Mouse (Mus musculus) thymus, postnatal 4 days (tissue): Measurements from ENCODE around the gene Clic5.

Source experiments
- DNase-seq: peaks from one replicate; pipeline ENCODE4 v3.0.0; 2021

Gene Clic5

DNA sequence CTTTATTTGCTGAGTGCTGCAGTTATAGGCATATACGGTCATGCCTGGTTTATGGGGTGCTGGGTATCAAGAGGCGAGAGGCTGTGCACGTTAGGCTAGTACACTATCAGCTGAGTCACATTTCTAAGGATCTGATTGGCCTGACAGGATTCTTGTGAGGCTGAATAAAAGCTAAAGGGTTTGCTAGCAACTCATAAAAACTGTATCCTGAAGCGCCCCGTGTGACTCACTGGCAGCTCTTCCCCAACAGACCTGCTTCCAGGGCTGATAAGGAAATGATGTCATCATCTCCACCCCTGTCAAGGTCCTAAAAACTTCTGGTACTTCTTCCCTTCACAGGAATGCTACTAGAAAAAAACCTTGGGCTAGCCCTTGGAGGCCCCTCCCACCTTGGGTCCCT is 14.6 kb downstream of the Clic5 start:
- no peak for DNase-seq

DNA sequence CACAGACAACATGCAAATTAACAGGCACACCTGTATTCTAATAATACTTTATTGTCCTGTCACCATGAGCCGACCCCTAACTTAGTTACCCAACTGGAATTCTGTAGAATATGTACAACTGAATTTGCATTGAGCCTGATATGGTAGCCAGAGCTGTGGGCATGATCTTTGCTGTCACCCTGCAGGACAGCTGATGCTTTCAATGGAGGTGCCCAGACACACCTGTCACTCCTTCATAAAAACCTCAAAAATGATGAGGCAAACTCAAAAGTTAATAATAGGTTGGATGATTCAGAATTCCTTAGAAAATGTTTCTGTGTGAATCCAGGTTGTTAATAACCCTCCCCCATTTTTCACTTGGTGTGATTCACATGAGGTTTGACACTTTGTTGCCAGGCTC is 16.4 kb downstream of the Clic5 start:
- no peak for DNase-seq

DNA sequence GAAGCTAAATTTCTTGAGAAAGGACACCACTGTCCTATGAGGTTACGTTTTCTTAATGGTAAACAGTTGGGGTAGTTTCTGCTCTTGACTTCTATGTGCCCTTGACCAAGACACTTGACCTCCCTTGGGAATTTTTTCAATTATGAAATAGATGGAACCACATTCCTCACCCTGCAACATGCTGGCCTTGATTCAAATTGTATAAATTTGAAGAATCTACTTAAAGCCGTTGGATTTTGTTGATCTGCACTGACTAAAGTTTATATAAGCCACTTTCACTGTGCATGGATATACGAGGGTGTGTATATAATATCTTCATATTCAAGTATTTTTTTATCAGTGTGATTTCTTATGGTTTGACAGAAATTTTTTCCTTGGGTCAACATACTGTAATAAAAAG is 17.2 kb downstream of the Clic5 start:
- no peak for DNase-seq

DNA sequence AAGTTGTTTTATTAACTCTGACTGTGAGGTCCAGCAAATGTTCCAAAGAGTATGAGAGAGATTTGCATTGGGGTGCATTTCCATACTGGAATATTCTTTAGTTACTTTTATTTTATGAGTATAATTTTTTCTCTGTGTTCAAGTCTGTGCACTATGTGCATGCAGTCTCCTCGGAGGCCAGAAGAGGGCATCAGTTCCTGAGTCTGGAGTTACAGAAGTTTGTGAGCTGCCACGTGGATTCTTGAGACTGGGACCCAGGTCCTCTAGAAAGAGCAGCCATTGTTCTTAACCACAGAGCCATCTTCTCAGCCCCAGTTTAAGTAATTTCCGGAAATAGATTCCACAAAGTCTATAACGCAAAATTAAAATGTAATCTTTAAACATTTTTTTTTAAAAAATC is 20.5 kb downstream of the Clic5 start:
- DNase-seq, result no peak

DNA sequence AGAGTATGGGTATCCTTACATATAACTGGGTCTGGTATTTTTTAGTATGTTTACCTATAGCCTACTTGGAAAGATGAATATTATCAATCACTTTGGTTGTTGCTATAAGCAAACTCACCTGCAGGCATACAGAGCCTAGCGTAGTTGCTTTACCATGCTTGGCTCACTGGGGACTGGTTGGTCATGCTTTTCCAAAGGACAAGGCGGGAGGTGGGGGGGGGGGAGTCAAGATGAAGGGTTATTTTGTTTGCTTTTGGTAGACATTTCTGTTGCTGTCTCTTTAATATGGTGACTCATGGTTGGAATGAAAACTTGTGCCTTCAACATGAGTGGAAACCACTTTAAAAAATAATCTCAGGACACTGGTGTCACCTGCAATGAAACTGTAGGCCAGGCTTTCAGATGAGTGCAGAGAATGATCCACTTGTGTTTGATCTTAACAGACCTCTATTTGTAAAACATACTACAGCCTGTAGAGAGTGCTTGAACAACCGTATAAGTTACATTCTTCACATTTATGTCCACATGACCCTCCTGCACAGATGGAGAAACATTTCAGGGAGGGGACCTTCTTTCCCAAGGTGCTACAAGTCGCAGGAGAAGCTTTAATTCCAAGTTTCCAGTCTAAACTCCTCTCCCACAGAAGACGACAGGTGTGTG is 24.7 kb downstream of the Clic5 start:
- no peak for DNase-seq

DNA sequence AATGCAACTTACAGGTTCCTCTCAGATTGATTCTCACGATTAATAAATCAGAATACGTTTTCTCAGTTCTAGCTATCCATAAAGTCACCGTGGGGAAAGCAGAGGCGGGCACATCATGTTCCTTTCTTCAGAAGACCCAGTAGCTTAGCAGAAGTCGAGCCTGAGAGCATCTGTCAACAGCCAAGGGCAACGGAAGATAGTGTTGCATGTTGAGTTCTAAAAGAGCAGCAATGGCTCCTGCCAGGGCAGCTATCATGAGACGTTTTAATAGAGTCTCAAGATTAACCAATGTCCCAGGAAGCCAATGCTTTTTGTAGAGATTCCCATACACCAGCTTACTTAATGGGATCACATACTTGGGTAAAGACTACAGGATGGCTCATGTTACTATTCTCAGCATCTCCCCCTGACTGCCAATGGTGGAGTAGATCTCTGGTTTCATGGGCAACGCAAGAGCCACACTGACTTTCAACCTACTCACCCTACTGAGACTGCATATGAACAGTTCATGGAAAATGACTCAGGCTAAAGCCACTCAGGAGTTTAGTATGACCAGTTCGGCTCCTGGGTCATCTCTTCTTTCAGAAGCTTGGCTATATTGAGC is 26.9 kb downstream of the Clic5 start:
- DNase-seq, result no peak

DNA sequence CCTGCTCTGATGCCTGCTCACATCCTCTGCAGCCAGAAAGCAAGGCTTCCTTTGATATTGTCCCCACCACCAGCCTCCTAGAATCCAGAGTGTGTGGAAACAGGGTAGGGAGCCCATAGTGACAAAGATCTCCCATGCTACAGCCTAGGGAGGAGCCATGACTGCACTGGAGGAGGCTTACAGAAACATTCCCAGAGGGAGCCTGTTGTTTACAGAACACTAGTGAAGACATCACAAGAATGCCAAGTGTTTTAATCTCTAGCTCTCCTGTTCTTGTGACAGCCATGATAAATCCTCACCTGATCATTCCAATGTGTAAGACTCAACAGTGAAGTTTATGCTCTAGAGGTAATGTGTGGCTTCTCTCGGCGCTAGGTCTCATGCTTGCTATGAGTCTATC is 28.8 kb downstream of the Clic5 start:
- no peak for DNase-seq

DNA sequence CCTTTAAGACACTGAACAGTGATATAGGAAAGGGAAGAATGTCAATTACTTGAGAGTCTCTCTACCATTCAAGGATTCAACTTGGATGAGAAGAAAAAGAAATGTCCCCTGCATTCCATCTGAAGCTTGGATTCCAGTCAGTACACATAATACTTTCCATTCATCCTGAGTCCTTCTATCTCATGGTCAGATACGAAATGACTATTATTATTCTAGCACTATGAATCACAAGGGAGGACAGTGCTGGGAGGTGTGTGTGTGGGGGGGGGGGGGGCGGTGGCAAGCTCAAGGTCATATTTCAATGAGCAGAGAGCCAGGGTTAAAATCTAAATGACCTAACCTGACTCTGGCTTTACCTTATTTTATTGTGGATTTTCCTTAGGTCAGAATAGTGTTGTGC is 31.6 kb downstream of the Clic5 start:
- no peak for DNase-seq

DNA sequence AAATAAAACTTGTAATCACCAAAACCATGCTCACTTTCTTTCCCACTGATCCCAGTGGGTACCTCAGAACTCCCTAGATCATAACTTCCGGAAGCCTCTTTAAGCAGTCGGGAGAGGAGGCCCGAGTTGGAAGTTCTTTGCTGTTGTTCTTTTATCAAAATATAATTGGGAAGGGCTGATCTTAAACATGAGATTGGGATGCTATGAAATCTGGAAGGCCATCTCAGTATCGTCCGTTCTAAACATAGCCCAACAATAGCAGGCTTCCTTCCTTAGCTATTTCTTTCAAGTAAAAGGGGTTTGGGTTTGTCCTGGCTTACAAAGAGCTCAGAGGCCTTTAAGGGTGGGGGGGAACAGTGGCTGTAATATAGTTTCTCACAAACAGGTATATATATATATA is 40.0 kb downstream of the Clic5 start:
- DNase-seq, result no peak

DNA sequence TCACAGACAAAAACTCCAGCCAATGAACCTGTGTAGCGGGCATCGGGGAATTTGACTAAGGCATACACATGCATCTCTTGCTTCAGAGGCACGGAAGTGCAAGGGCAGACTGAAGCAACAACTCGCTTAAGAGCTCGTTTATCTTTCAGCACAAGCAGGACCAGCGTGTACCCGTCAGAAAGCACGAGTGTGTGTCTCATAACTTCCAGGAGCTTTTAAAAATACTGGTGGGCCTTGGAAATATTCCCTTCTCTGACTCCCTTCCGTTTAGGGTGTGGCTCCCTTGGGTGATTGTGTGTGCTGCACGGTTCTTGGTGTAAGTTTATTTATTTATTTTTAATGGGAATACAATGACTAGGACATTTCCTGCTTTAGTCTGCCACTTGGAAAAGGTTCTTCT is 41.7 kb downstream of the Clic5 start:
- DNase-seq, result no peak

DNA sequence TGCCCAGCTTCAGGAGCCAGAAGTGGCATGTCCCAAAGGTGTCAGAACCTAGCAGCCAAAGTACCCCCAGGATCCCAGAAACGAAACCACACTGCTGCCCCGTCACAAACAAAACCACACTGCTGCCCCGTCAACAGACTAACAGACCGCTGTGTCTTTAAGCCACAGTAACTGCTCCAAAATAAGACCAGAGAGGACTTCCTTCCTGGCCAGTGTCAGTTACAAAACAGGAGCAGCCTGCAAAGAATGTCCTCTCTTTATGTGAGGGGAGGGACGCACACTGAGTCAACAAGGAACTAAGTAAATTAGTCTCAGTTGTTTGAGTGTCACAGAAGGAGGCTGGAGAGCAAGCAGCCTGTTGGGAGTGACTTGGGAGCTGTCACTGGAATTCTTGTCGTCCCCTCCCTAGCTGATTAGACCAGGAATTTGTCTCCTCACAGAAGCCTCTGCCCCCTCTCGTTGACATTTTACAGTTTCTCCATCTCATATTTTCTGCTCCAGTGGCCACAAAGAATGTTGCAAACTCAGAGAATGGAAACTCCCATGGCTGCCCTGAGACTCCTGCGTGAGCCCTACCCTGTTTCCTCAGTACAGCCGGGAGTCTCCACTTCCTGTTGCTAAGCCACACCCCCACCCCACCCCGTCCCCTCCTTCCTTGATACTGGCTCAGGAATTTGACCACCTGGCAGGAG is 50.8 kb downstream of the Clic5 start:
- no peak for DNase-seq

DNA sequence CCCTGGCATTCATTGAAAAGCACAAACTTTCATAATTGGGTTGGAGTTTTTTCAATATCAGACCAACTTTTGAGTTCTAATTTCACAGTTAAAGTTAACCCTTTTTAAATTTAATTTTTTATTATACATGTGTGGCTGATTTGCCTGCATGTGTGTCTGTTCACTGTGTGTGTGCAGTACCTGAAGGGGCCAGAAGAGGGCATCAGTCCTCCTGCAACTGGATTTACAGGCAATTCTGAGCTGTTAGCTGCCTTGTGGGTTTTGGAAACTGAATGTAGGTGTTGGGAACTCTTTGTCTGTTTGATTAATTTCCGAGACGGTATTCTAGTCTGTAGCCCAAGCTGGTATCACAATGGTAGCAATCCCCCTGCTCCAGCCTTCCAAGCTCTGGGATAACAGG is 52.4 kb downstream of the Clic5 start:
- DNase-seq, result peak; percentile 31

DNA sequence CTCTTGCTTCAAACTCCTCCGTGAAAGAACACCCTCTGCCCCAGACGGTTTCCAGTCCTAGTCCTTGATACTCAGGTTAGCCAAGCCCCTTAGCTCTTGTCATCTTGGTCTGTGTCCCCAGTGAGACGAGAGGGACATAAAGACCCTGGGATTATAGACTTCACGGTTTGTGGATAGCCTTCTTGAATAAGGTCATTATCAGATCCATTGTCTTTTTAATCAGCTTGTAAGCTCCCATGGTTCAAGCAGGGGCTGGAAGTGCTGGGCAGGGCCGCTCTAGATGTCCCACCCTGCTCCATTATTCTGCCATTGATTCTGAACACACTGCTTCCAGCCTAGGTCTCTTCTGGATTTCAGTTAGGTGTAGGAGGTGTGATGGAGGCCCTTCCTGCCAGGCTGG is 55.7 kb downstream of the Clic5 start:
- no peak for DNase-seq

DNA sequence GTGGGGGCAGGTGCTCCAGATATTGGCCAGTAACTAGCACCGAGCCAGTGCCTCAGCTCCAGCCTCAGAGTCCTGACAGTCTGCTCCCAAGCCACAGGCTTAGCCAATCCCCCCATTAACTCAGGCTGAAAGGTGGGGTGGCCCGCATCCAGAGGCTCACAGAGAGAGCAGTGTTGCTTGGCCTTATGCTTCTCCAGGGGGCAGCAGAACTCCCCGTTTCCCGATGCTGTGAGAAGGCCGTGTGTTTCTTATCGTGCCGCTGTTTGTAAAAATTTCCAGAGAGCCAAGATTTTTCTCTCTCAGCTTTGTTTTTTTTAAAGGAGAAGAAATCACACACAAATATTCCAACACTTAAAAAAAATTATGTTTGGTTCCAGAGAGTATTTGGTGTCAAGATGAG is 56.2 kb downstream of the Clic5 start:
- DNase-seq, result no peak

DNA sequence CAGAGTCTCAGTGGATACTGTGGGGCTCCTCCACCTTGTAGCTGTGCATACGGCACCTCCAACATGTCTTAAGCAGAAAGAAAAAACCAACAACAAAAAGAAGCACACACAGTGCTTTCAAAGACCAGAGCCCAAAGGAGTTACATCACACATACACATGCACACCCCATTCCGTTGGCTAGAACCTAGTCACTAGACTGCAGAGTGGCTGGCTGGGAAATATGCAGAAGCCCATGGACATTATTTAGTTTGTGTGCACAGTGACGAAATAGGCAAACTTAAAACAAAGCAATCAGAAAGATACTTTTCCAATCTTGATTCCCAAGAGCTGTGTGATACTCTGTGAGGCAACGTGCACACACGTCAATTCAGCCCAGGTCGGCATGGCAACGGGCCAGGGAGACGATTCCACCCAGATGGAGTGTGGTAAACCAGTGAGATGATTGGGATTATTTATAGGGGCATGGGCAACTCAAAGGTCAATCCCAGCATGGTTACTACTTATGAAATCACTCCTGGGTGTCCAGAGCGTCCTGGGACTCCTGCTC is 57.8 kb downstream of the Clic5 start:
- no peak for DNase-seq

DNA sequence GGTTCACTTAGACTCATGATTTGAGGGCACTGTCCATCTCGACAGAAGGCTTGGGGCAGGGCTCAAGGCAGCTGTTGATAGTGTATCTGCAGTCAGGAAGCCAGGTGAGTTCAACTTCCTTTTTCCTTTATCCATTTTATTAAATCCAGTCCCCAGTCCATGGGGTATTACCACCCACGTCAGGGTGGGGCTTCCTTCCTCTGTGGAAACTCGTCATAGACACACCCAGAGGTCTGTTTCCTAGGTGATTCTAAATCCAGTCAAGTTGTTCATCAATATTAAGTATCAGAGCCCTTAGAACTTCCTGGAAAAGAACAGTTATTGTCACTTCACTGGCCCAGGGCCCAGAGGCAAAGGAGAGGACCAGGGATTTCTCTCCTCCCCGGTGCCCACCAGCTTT is 61.2 kb downstream of the Clic5 start:
- no peak for DNase-seq

DNA sequence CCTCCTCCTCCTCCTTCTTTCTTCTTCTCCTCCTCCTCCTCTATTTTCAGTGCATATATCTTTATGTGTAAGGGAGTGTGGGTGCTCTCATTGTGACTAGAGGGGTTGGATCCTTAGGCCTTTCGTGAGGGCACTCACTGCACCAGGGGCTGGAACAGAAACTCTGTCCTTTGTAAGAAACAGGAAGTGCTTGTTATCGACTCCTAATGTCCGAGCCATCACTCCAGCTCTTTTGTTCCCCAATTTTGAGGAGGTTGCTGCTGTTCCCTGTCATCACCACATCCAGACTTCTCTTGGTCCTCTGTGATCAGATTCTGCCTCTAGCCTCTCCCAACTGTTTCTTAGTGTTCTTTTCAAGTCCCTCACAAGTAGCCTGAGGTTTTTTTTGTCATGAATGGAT is 64.3 kb downstream of the Clic5 start:
- no peak for DNase-seq

DNA sequence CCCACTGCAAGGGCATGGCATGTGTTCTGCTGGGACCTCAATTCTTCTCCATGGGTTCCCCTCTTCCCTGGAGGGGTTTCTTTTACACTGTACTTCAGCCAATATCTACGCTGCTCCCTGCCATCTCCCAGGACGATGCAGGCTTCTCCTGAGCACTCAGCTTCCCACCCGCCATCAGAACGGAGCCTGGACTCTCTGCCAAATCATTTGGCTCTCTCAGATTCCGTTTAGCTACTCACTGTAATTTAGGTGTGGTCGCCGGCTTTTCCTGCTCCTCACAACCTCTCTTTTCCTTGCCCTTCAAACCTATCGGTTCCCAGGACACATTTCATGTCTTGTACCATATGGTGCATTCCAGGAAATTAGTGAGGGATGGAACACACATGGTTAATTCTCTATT is 66.3 kb downstream of the Clic5 start:
- DNase-seq, result no peak

DNA sequence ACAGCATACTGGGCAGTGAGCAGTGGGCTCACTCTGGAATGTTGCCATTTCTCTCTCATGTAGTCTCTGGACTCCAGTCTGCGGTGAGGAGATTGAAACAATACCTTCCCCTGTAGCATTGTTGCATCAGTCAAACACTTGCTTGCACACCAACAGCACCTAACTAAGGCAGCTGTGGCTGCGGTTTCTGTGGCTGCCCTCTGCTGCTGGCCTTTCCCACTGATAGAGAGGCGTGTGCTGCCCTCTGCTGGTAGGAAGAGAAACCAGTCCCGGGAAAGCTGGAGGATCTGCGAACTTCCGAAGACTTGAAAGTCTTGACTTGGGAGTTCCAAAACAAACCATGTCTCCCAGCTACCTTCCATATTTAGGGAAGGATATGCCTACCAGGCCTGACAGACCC is 68.2 kb downstream of the Clic5 start:
- DNase-seq, result peak; percentile 84

DNA sequence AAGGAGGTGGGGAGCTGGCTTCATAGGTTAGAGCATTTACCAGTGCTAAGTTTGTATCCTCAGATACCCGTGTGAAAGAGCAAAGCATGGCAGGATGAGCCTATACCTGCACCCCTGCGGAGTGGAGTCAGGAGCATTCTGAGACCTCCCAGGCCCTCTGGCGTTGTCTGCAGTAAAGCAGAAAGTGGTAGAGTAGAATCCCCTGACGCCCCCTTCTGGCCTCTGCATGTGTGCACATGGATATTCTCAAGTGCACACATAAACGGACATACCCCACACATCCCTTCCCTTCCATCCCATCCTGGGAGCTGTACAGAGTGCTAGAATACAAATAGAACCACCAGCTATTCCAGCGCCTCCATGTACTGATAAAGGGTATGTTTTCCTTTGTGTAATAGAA is 70.9 kb downstream of the Clic5 start:
- peak; percentile 44 for DNase-seq

DNA sequence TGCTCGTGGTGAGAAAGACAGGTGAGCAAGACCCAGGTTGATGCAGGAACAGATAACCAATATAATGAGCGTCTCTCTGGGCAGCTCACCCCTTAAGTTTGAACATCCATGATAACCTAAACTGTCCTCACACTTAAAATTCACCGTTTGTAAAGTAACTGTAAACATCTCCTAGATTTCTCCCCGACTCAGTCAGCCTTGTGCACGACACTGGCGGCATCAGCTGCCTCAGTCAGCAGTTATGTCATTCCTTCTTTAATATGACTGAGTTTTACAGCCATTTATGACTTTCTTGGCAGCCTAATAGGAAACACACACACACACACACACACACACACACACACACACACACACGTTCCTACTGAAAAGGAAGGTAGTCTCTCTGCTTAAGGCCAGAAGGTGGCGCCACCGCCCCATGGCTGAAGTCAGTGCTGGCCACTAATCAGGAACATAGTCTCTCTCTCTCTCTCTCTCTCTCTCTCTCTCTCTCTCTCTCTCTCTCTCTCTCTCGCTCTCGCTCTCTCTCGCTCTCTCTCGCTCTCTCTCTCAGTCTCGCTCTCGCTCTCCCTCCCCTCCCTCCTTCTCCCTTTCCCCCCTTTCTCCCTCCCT is 73.3 kb downstream of the Clic5 start:
- peak; percentile 68 for DNase-seq

DNA sequence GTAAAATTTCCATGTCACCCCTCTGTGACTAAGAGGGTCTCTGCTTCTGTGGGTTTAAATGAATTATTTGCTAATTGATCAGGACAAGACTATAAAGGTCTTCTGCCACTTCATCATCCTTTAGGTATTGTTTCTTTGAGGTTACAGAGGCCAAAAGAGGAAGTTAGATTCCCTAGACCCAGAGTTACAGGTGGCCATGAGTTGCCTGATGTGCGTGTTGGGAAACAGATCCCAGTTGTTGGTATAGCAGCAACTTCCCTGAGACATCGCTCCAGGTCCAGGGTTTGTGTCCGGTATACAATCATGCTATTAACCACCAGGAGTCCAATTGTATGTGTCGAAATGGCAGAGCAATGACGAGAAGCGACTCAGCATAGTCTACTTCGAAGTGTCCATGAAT is 81.7 kb downstream of the Clic5 start:
- no peak for DNase-seq

DNA sequence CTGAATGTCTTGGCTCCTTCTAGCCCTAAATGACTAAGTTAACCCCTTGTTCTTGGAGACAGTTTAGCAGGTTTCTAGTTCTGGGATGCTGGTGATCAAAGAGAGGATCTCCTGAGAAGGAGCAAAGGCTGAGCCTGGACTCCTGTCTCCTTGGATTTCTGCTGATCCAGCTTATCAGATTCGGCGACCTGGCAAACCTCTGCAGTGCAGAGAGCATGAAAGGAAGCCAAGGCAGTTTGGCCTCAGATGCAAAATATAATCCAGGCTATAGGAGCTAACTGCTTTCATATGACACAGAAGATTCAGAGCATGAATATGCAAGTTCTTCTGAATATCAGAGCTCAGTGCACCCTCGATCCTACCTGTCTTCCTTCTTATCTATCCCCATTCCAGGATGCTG is 83.0 kb downstream of the Clic5 start:
- DNase-seq, result no peak

DNA sequence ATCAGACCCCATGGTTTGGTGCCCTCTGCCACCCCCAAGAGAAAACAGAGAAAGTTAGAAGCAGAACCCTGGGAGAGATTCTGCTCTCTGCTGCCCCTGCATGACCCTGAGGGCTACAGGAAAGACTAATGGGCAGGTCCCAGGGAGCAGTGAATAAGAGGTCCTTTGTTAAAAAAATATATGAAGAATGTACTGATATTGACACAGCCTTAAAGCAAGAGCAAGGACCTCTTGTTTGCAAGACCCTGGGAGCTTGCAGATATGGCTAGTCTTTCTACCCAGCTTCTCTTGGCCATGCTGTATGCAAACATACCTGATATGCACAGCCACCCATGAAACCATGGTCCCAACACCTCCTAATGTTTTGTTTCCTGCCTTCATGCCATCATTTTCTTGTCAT is 86.4 kb downstream of the Clic5 start:
- DNase-seq, result no peak
